Mouse (Mus musculus): ENCODE data around the gene Zfp644.

DNA sequence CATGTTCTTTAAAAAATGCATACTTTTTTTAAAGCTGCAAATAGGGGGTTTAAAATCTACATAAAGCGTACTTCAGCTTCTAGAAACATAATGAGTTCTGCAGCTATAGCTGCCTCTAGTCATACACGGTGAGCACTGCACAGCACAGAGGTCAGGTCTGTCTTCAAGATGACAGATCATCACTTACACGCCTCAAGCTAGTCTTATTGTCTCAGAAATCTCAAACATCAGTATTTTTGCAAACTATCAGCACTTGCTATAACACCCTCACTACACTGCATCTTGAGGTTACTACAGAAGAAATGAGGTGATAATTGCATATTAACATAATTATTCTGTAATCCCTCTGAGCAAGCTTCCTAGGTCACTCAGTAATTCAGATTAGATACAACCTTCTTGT lies 55.2 kb downstream of the Zfp644 start:
- no peak for TF ChIP-seq CTCF (IDR thresholded peaks at IDR 0.05; ENCODE audit: control insufficient read depth, insufficient read depth, insufficient replicate concordance, low read depth, low read length)
- no peak for TF ChIP-seq POLR2A (IDR thresholded peaks at IDR 0.05; ENCODE audit: control insufficient read depth, low read depth, low read length)

Measured in testis, adult 2 months (tissue).